Mouse (Mus musculus): ENCODE results near the gene Erlin1. TPM values are rescaled to one million over a fixed set of nuclear protein-coding genes. Genes with fewer than 3 reads are reported as not detected.

Erlin1 gene
- polyA plus RNA-seq, 1 experiment from 2014 or later, result 22.4 TPM

DNA sequence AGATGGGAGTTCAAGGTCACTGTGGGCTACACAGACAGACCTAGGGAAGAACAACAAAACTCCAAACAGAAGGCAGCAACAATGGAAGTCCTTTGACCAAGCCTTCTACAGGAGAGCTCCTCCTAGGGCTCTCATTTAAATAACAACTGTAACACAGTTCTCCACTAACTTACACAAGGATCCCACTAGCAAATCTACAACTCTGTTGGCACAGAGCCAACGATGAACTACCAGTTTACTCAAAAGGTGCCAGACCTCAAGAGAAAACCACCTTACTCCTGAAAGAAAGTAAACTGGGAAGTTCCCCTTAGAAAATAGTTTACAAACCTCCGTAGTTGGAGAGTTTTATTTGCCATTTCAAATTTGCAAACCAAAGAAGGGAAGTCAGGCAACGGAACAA lies 20.3 kb downstream of the Erlin1 start:
- ATAC-seq (ENCODE audit: low FRiP score), result no peak
- H3K27me3 ChIP-seq, result no peaks in the 10 kb centered on the region
- H3K27ac ChIP-seq, result no peak overlapping the region
- H3K4me3 ChIP-seq (replicated peaks), result no peak overlapping the region
- no peaks in the 10 kb centered on the region for H3K9me3 ChIP-seq
- no peak overlapping the region for H3K4me2 ChIP-seq
- no peaks in the 10 kb centered on the region for H3K4me1 ChIP-seq
- WGBS, result 70% methylated on average over 3 of the region's 3 CpGs
- H3K9ac ChIP-seq, result no peak overlapping the region
- H3K36me3 ChIP-seq (replicated peaks), result peaks cover 9% of the 10 kb centered on the region; the same call in 1 of the 2 replicates

DNA sequence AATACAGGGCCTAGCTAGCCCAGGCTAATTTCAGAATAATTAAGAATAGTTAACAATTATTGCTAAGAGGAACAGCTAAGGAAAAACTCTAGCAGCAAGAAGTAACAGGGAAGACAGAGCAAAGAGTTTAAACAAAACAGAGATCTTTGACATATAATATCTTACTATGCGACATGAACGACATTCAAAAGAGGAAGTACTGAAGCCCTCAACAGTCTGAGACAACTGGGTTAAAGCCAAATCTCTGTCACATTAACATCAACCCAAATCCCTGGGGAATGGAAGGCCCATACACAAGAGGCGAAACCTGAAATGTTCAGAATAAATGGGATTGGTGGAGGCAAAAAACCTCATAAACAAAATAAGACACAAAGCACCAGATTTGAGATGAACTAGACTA lies 23.7 kb downstream of the Erlin1 start:
- no peak overlapping the region for H3K4me3 ChIP-seq (replicated peaks)
- no peak overlapping the region for H3K27ac ChIP-seq
- peaks cover 8% of the 10 kb centered on the region for H3K36me3 ChIP-seq (replicated peaks)
- 92% methylated on average over 3 of the region's 3 CpGs for WGBS
- no peak overlapping the region for H3K4me2 ChIP-seq
- H3K4me1 ChIP-seq, result peaks cover 5% of the 10 kb centered on the region; the same call in 1 of the 2 replicates
- no peaks in the 10 kb centered on the region for H3K9me3 ChIP-seq
- no peak overlapping the region for H3K9ac ChIP-seq
- H3K27me3 ChIP-seq, result no peaks in the 10 kb centered on the region
- ATAC-seq (ENCODE audit: low FRiP score), result no peak

GRCm38 (mm10) chr19:44042121-44042520 lies 27.5 kb downstream of the Erlin1 start:
- no peak for ATAC-seq (ENCODE audit: low FRiP score)
- 85% methylated on average over 5 of the region's 5 CpGs for whole genome bisulfite sequencing
- Histone ChIP-seq H3K9ac (no peak overlapping the region), H3K27me3 (no peaks in the 10 kb centered on the region), H3K4me3 (replicated peaks) (no peak overlapping the region), H3K4me2 (no peak overlapping the region), H3K27ac (no peak overlapping the region), H3K36me3 (replicated peaks) (peaks cover 16% of the 10 kb centered on the region), H3K9me3 (no peaks in the 10 kb centered on the region), H3K4me1 (peaks cover 5% of the 10 kb centered on the region; the same call in 1 of the 2 replicates)

- no peaks in the 10 kb centered on the region for H3K9me3 ChIP-seq
- H3K9ac ChIP-seq, result no peak overlapping the region
- H3K36me3 ChIP-seq (replicated peaks), result peaks cover 12% of the 10 kb centered on the region
- H3K27ac ChIP-seq, result no peak overlapping the region
- no peaks in the 10 kb centered on the region for H3K27me3 ChIP-seq
- H3K4me2 ChIP-seq, result no peak overlapping the region
- ATAC-seq (ENCODE audit: low FRiP score), result no peak
- 88% methylated on average over 5 of the region's 5 CpGs for WGBS
- H3K4me1 ChIP-seq, result no peaks in the 10 kb centered on the region
- no peak overlapping the region for H3K4me3 ChIP-seq (replicated peaks)
These were observed 36.2 kb downstream of the Erlin1 start for GRCm38 (mm10) chr19:44033396-44033795.

- Histone ChIP-seq H3K4me1 (no peaks in the 10 kb centered on the region), H3K9me3 (no peaks in the 10 kb centered on the region), H3K4me3 (replicated peaks) (no peak overlapping the region), H3K36me3 (replicated peaks) (peaks cover 12% of the 10 kb centered on the region), H3K4me2 (no peak overlapping the region), H3K27me3 (no peaks in the 10 kb centered on the region), H3K27ac (no peak overlapping the region), H3K9ac (no peak overlapping the region)
- no peak for ATAC-seq (ENCODE audit: low FRiP score)
- 92% methylated on average over 11 of the region's 11 CpGs for whole genome bisulfite sequencing
These were observed 37.4 kb downstream of the Erlin1 start for GRCm38 (mm10) chr19:44032046-44032744.

DNA sequence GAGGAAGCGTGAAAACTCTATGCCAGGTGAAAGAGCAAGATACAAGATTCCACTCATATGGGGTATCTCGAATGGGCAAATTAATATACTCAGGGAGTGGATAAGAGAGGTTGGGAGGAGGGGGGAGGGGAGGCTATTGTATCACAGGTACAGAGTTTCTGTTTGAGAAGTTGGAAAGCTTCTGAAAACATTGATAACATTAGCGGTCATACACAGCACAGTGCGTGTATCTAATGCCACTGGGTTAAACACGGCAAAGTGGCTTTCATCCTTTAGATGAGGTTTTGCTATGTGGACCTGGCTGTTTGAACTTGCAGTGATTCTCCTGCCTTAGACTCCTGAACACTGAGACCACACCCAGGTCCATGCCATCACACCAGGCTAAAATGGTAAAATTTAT lies 39.6 kb downstream of the Erlin1 start:
- ATAC-seq (ENCODE audit: low FRiP score), result no peak
- Histone ChIP-seq H3K4me1 (no peaks in the 10 kb centered on the region), H3K36me3 (replicated peaks) (no peaks in the 10 kb centered on the region), H3K27me3 (no peaks in the 10 kb centered on the region), H3K9me3 (no peaks in the 10 kb centered on the region), H3K9ac (no peak overlapping the region), H3K4me3 (replicated peaks) (no peak overlapping the region), H3K4me2 (no peak overlapping the region), H3K27ac (no peak overlapping the region)
- WGBS, result 95% methylated on average over 5 of the region's 5 CpGs

- WGBS, result 60% methylated on average over 7 of the region's 8 CpGs
- no peaks in the 10 kb centered on the region for H3K9me3 ChIP-seq
- no peak for ATAC-seq (ENCODE audit: low FRiP score)
- H3K36me3 ChIP-seq (replicated peaks), result no peaks in the 10 kb centered on the region
- H3K4me3 ChIP-seq (replicated peaks), result no peak within 1 kb of the TSS
- H3K4me1 ChIP-seq, result no peaks in the 10 kb centered on the region
- H3K27me3 ChIP-seq, result no peaks in the 10 kb centered on the region
- no peak within 1 kb of the TSS for H3K27ac ChIP-seq
- no peak within 1 kb of the TSS for H3K9ac ChIP-seq
- no peak within 1 kb of the TSS for H3K4me2 ChIP-seq
These were observed 40.6 kb downstream of the Erlin1 start, which contains the start of gene Cyp2c23 for GRCm38 (mm10) chr19:44028972-44029371. Cyp2c23 (minus strand) TSS chr19:44029208.

DNA sequence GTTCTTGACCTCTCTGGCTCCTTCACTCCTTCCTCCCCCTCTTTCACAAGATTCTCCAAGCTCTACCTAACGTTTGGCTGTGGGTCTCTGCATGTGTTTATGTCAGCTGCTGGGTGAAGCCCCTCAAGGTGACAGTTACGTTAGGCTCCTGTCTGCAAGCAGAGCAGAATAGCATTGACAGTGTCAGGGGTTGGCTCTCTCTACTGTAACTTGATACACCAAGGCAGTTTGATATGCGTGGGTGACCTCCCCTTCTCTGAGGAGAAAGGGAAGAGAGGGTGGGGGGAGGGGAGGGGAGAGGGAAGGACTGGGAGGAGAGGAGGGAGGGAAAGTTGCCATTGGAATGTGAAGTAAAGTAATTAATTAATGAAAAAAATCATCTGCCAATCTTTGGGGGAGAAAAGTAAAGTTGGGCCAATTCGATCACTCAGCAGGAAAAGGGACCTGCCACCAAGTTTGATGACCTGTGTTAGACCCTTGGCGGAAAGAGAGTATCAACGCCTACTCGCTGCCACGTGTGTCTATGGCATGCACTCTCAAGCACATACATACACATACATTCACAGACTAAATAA lies 42.5 kb downstream of the Erlin1 start:
- H3K4me2 ChIP-seq, result no peak overlapping the region
- H3K36me3 ChIP-seq (replicated peaks), result no peaks in the 10 kb centered on the region
- no peak overlapping the region for H3K9ac ChIP-seq
- no peaks in the 10 kb centered on the region for H3K4me1 ChIP-seq
- H3K27ac ChIP-seq, result no peak overlapping the region
- 69% methylated on average over 8 of the region's 8 CpGs for WGBS
- no peak for ATAC-seq (ENCODE audit: low FRiP score)
- no peaks in the 10 kb centered on the region for H3K9me3 ChIP-seq
- no peaks in the 10 kb centered on the region for H3K27me3 ChIP-seq
- H3K4me3 ChIP-seq (replicated peaks), result no peak overlapping the region

DNA sequence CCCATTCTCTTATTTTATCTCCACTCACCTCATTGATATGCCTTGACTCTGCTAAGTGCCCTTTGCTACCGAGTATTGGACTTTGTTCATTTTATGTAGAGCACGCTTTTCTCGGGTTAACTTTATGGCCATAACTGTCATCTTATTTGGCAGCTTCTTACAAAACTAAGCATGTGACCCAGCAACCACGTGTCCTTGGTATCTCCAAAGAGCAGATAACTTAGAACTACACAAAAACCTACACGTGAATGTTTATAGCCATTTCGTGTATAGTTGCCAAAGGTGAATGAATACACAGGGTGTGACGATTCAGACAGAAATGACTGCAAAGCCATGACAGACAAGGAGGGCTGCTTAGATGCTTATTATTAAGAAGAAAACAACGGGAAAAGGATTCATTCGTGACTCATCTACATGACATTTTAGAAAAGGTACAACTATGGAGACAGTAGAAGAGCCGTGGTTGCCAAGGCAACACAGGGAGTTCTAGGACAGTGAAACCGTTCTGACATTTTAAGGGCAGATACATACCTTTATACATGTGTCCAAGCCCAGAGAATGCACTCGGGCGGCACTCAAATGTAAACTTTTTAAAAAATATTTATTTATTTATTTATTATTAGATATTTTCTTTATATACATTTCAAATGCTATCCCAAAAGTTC lies 44.5 kb downstream of the Erlin1 start:
- Histone ChIP-seq H3K4me3 (replicated peaks) (no peak overlapping the region), H3K9ac (no peak overlapping the region), H3K27me3 (no peaks in the 10 kb centered on the region), H3K4me1 (no peaks in the 10 kb centered on the region), H3K9me3 (no peaks in the 10 kb centered on the region), H3K27ac (no peak overlapping the region), H3K4me2 (no peak overlapping the region), H3K36me3 (replicated peaks) (no peaks in the 10 kb centered on the region)
- WGBS, result 91% methylated on average over 13 of the region's 13 CpGs
- no peak for ATAC-seq (ENCODE audit: low FRiP score)

DNA sequence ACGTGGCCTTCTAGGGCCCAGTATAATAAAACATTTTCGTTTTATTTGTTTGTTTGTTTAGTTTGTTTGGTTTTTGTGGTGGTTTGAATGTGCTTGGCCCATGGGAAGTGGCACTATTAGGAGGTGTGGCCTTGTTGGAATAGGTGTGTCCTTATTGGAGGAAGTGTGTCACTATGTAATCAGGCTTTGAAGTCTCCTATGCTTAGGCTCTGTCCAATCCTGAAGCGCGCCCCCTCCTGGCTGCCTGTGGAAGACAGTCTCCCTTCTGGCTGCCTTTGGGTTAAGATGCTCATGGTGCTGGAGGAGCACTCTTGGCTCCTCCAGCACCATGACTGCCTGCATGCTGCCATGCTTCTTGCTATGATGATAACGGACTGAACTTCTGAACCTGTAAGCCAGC lies 46.5 kb downstream of the Erlin1 start:
- no peak for ATAC-seq (ENCODE audit: low FRiP score)
- Histone ChIP-seq H3K9ac (no peak overlapping the region), H3K27ac (no peak overlapping the region), H3K4me2 (no peak overlapping the region), H3K4me1 (no peaks in the 10 kb centered on the region), H3K36me3 (replicated peaks) (no peaks in the 10 kb centered on the region), H3K9me3 (no peaks in the 10 kb centered on the region), H3K4me3 (replicated peaks) (no peak overlapping the region), H3K27me3 (no peaks in the 10 kb centered on the region)
- WGBS, result 67% methylated on average over 5 of the region's 5 CpGs

DNA sequence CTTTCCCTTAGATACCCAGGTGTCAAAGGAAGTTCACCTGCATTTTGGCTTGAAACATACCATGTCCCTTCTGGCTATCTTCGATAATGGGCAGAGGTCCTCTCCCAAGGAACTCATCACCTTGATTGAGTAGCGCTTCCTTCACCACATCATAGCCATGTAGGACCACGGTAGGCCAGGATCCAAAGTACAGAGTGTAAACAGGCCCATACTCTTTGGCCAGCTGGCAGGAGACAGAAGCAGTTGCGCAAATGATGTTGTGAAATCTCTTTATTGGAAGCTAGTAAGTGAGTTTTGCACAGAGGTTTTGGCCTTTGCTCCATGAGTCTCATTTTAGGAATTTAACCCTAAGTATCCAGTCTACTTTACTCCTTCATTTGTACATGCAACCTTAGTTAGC lies 48.1 kb downstream of the Erlin1 start:
- Histone ChIP-seq H3K9me3 (no peaks in the 10 kb centered on the region), H3K4me3 (replicated peaks) (no peak overlapping the region), H3K27me3 (no peaks in the 10 kb centered on the region), H3K4me1 (no peaks in the 10 kb centered on the region), H3K4me2 (no peak overlapping the region), H3K9ac (no peak overlapping the region), H3K27ac (no peak overlapping the region), H3K36me3 (replicated peaks) (no peaks in the 10 kb centered on the region)
- no peak for ATAC-seq (ENCODE audit: low FRiP score)
- 92% methylated on average over 4 of the region's 4 CpGs for WGBS

DNA sequence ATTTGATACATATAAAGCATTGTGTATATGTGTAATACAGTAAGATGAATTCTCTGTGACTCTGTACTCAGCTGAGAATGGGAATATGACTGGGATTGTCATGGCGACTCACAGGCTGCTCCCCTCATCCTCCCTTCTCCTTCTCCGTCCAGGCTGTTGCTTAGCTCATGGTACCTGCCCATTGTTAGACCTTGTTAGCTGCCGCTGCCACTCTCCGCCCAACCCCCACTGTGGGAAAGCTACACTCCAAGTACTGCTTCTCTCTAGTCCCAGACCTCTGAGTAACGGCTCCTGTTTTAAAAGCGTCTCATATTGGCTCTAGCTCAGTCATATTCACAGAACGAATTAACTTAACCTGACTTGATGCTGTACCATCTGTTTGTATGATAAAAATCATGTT lies 49.8 kb downstream of the Erlin1 start:
- no peaks in the 10 kb centered on the region for H3K27me3 ChIP-seq
- 50% methylated on average over 7 of the region's 7 CpGs for WGBS
- H3K4me1 ChIP-seq, result no peaks in the 10 kb centered on the region
- H3K9ac ChIP-seq, result no peak overlapping the region
- no peak for ATAC-seq (ENCODE audit: low FRiP score)
- no peak overlapping the region for H3K27ac ChIP-seq
- H3K9me3 ChIP-seq, result no peaks in the 10 kb centered on the region
- H3K36me3 ChIP-seq (replicated peaks), result no peaks in the 10 kb centered on the region
- H3K4me3 ChIP-seq (replicated peaks), result no peak overlapping the region
- no peak overlapping the region for H3K4me2 ChIP-seq

DNA sequence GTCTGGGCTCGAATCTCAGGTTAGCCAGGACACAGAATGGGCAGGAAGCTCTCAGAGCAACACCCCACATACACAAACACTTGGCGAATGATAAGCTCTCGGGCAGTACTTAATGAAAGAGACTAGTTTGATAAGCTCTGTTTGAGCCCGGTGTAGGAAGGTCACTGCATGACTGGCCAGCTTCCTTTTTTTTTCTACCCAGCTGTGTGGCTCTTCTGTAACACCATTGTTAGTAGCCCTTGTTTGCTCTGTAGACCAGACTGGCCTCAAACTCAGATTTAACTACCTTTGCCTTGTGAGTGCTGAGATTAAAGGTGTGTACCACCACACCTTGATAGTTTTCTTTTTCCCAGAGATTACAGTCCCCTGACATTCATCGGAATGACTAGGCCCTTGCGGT lies 55.7 kb downstream of the Erlin1 start:
- WGBS, result 86% methylated on average over 6 of the region's 6 CpGs
- ATAC-seq (ENCODE audit: low FRiP score), result no peak
- H3K4me2 ChIP-seq, result no peak overlapping the region

More for the DNA sequence above, 55.7 kb downstream of the Erlin1 start:
- Histone ChIP-seq H3K4me3 (replicated peaks) (no peak overlapping the region), H3K9ac (no peak overlapping the region), H3K27me3 (no peaks in the 10 kb centered on the region), H3K36me3 (replicated peaks) (no peaks in the 10 kb centered on the region), H3K4me1 (no peaks in the 10 kb centered on the region), H3K27ac (no peak overlapping the region), H3K9me3 (no peaks in the 10 kb centered on the region)
